Mouse (Mus musculus): ENCODE results near the gene Uimc1. TPM values are rescaled to one million over a fixed set of nuclear protein-coding genes. Genes with fewer than 3 reads are reported as not detected.

Uimc1 gene
- polyA plus RNA-seq (2012) = 0.68 and 1.3 TPM in 2 replicates

DNA sequence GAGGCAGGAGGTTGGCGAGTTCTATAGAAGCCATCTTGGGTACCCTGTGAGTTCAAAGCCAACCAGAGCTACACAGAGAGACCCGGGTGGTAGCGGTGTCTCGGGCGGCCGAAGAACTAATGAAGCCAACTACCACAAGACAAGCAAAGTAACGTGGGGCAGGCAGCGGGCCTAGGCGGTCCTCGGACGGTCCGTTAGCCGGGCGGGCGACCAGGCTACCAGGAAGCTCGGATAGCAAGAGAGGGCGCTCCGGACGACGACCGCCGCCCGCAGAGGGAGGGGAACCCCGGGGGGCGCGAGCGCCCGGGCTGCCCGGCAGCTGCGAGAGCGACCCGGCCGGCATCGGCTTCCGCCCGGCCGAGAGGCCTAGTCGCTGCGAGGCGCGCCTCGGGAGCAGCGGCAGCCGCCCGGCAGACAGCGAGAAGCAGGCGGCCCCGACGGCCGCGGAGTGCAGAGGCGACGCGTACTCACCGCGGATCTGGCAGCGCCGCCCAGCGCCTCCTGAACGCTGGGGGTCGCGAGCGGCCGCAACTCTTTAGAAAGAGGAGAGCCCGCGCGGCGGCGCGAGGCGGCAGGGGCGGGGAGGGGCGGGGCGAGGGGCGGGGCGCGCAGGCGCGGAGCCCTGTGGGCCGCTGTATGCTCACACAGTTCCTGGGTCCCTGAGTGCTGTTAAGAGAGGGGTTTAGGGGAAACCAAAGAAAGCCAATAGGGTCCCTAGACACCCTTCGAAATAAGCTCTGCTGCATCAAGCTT, at the start of gene Uimc1:
Gene Uimc1 (minus strand): TSS at position 575 of the 753 bp plus-strand sequence.
- TF ChIP-seq GATA1 (IDR thresholded peaks at IDR 0.05; ENCODE audit: low read length) (no peak), TAL1 (IDR thresholded peaks at IDR 0.05; ENCODE audit: low read length) (no peak)
- Histone ChIP-seq H3K9me3 (ENCODE audit: control insufficient read depth, low read length) (peaks cover 7% of the 10 kb centered on the region), H3K4me1 (ENCODE audit: control insufficient read depth) (peaks cover 44% of the 10 kb centered on the region), H3K36me3 (ENCODE audit: control insufficient read depth) (peaks cover 2% of the 10 kb centered on the region; the same call in 1 of the 2 replicates), H3K4me3 (replicated peaks) (peak within 1 kb of the TSS; percentile 95), H3K27me3 (ENCODE audit: control insufficient read depth) (no peaks in the 10 kb centered on the region)

DNA sequence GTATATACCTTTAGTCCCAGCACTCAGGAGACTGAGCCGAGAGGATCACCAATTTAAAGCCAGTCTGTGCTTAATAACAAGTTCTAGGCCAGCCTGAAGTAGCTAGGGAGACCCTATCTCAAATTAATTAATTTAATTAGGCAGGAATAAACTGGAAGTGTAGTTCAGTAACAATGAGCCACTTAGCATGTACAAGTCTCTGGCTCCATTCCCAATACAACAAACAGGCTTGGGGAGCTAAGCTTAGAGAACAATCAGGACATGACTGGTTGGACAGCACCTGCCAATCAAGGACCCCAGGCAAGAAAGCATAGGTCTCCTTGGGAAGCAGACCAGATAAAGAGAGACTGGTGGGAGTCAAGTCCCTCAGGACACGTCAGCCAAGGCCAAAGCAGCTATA, 40.2 kb upstream of the Uimc1 start:
- Histone ChIP-seq H3K4me1 (ENCODE audit: control insufficient read depth) (peaks cover under 1% of the 10 kb centered on the region), H3K9me3 (ENCODE audit: control insufficient read depth, low read length) (no peaks in the 10 kb centered on the region), H3K4me3 (replicated peaks) (no peak overlapping the region), H3K36me3 (ENCODE audit: control insufficient read depth) (no peaks in the 10 kb centered on the region), H3K27me3 (ENCODE audit: control insufficient read depth) (no peaks in the 10 kb centered on the region)
- TF ChIP-seq GATA1 (IDR thresholded peaks at IDR 0.05; ENCODE audit: low read length) (no peak), TAL1 (IDR thresholded peaks at IDR 0.05; ENCODE audit: low read length) (no peak)

DNA sequence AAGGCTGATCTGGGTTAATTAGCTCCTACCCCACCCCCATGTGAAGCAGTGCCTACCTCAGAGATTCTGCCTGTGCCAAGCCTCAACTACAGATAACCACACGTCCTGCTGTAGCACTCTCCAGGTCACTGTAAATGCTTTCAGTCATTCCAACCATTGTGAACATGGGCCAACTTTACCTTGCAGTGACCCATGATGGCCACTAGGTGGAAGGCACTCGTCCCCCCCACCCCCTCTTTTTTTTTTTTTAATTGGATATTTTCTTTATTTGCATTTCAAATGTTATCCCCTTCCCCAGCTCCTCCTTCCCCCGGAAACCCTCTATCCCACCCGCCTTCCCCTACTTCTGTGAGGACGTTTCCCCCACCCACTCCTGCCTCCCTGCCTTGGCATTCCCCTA, 35.3 kb upstream of the Uimc1 start:
- Histone ChIP-seq H3K27me3 (ENCODE audit: control insufficient read depth) (no peaks in the 10 kb centered on the region), H3K4me1 (ENCODE audit: control insufficient read depth) (peaks cover 2% of the 10 kb centered on the region), H3K4me3 (replicated peaks) (no peak overlapping the region), H3K36me3 (ENCODE audit: control insufficient read depth) (peaks cover 40% of the 10 kb centered on the region), H3K9me3 (ENCODE audit: control insufficient read depth, low read length) (no peaks in the 10 kb centered on the region)
- TF ChIP-seq GATA1 (IDR thresholded peaks at IDR 0.05; ENCODE audit: low read length) (no peak), TAL1 (IDR thresholded peaks at IDR 0.05; ENCODE audit: low read length) (no peak)

DNA sequence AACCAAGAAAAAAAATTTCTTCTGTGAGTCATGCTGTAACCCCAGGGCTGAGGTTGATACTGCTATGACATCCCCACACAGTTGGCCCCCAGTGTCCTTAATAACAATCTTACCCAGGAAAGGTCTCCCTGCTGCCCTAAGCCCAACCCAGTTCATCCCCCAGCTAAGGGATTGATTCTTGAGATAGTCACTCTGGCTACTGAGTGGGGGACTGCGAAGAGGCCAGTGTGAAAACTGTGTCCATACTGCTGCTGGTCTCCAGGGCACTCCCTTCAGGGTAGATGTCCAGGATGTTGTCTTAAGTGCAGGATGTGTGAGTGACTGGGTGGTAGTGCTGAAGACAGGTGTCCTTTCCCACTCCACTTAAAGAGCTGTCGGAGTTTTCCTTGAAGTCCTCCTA, 33.3 kb upstream of the Uimc1 start, which contains the start of gene Gm17617:
Gene Gm17617 (minus strand): TSS at position 101 of the 400 bp plus-strand sequence.
- peaks cover 58% of the 10 kb centered on the region for H3K36me3 ChIP-seq (ENCODE audit: control insufficient read depth)
- no peak for TF ChIP-seq GATA1 (IDR thresholded peaks at IDR 0.05; ENCODE audit: low read length)
- TF ChIP-seq TAL1 (IDR thresholded peaks at IDR 0.05; ENCODE audit: low read length) = no peak
- peaks cover 2% of the 10 kb centered on the region for H3K4me1 ChIP-seq (ENCODE audit: control insufficient read depth)
- no peak within 1 kb of the TSS for H3K4me3 ChIP-seq (replicated peaks)
- H3K27me3 ChIP-seq (ENCODE audit: control insufficient read depth) = no peaks in the 10 kb centered on the region
- no peaks in the 10 kb centered on the region for H3K9me3 ChIP-seq (ENCODE audit: control insufficient read depth, low read length)

DNA sequence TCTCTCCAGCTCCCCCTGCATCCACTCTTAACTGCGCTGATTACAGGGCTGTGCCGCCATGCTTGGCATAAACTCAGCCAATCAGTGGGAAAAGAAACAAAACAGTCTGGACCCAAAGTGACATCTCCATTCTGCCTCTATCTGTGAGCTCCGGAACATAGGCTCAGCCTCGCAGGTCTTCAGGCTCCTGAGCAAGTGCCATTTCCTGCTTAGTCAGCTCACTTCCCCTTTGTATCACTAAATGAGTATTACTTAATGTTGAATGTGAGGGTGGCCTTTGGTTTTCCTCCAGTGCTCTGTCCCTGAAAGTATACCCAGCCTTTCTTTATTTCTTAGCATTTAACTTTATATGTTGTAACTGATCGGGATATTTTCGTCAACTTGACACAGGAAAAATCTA, 24.8 kb upstream of the Uimc1 start:
- no peak for TF ChIP-seq GATA1 (IDR thresholded peaks at IDR 0.05; ENCODE audit: low read length)
- no peak for TF ChIP-seq TAL1 (IDR thresholded peaks at IDR 0.05; ENCODE audit: low read length)
- Histone ChIP-seq H3K27me3 (ENCODE audit: control insufficient read depth) (no peaks in the 10 kb centered on the region), H3K4me1 (ENCODE audit: control insufficient read depth) (no peaks in the 10 kb centered on the region), H3K36me3 (ENCODE audit: control insufficient read depth) (peaks cover 93% of the 10 kb centered on the region), H3K4me3 (replicated peaks) (no peak overlapping the region), H3K9me3 (ENCODE audit: control insufficient read depth, low read length) (no peaks in the 10 kb centered on the region)

DNA sequence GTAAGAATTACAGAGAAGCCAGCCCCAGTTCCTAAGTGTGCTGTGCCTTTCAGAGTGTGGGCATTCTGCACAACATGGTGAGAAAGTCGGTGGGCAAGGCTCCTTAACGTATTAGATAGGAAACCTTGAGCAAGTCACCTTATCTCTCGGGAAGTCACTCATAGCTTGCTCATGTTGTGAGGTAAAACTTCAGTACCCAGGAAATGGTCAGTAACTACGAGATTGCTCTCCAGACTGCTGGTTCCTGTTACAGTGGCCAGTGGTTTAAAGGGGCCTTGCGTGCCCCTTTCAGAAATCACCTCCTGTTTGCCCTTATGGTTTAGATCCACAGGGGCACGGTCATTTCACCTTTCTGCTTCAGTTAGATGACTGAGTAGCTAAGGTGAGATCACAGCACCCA, 14.3 kb upstream of the Uimc1 start:
- Histone ChIP-seq H3K4me3 (replicated peaks) (no peak overlapping the region), H3K4me1 (ENCODE audit: control insufficient read depth) (peaks cover 2% of the 10 kb centered on the region; the same call in 1 of the 2 replicates), H3K27me3 (ENCODE audit: control insufficient read depth) (no peaks in the 10 kb centered on the region), H3K36me3 (ENCODE audit: control insufficient read depth) (peaks cover 92% of the 10 kb centered on the region), H3K9me3 (ENCODE audit: control insufficient read depth, low read length) (no peaks in the 10 kb centered on the region)
- no peak for TF ChIP-seq GATA1 (IDR thresholded peaks at IDR 0.05; ENCODE audit: low read length)
- TF ChIP-seq TAL1 (IDR thresholded peaks at IDR 0.05; ENCODE audit: low read length) = no peak

DNA sequence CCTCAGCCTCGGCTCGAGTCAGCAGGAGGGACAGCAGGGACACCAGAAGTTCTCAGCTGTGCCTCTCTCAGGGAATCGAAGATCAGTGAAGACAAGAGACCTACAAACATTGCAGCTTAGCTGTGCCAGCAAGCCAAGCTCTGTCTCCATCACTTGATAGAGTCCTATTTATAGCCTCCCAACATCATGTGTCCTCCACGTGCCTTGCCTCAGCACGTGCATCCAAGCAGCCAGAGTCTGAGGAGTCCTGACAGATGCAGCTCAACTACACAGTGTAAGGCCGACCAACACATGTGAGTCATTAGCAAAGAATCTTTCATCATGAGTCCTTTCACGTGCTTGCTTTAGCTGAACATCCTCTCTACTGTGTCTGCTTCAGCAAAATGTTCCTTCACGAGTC, 7.6 kb upstream of the Uimc1 start:
- H3K36me3 ChIP-seq (ENCODE audit: control insufficient read depth) = peaks cover 53% of the 10 kb centered on the region
- no peaks in the 10 kb centered on the region for H3K27me3 ChIP-seq (ENCODE audit: control insufficient read depth)
- peaks cover 46% of the 10 kb centered on the region for H3K4me1 ChIP-seq (ENCODE audit: control insufficient read depth)
- H3K9me3 ChIP-seq (ENCODE audit: control insufficient read depth, low read length) = no peaks in the 10 kb centered on the region
- TF ChIP-seq GATA1 (IDR thresholded peaks at IDR 0.05; ENCODE audit: low read length) (no peak), TAL1 (IDR thresholded peaks at IDR 0.05; ENCODE audit: low read length) (no peak)
- no peak overlapping the region for H3K4me3 ChIP-seq (replicated peaks)

DNA sequence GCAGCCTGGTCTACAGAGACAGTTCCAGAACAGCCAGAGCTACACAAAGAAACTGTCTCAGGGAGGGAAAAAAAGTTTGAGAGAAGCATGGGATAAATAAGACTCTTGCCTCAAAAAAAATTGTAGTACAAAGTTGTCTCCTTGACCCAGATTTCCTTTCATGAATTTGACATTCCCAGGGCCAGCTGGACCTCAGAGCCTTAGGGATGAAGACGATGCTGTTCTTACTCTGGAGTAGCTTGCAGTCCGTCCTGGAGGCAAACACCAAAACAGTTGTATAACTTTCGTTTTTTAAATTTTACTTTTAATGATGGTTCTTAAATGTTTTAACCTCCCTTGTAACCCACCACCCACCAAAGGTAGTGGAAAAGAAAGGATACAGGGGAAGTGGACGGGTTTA, 7.0 kb upstream of the Uimc1 start:
- Histone ChIP-seq H3K4me3 (replicated peaks) (peak overlapping the region; percentile 74), H3K9me3 (ENCODE audit: control insufficient read depth, low read length) (no peaks in the 10 kb centered on the region), H3K36me3 (ENCODE audit: control insufficient read depth) (peaks cover 49% of the 10 kb centered on the region), H3K27me3 (ENCODE audit: control insufficient read depth) (no peaks in the 10 kb centered on the region), H3K4me1 (ENCODE audit: control insufficient read depth) (peaks cover 50% of the 10 kb centered on the region)
- no peak for TF ChIP-seq TAL1 (IDR thresholded peaks at IDR 0.05; ENCODE audit: low read length)
- TF ChIP-seq GATA1 (IDR thresholded peaks at IDR 0.05; ENCODE audit: low read length) = no peak

DNA sequence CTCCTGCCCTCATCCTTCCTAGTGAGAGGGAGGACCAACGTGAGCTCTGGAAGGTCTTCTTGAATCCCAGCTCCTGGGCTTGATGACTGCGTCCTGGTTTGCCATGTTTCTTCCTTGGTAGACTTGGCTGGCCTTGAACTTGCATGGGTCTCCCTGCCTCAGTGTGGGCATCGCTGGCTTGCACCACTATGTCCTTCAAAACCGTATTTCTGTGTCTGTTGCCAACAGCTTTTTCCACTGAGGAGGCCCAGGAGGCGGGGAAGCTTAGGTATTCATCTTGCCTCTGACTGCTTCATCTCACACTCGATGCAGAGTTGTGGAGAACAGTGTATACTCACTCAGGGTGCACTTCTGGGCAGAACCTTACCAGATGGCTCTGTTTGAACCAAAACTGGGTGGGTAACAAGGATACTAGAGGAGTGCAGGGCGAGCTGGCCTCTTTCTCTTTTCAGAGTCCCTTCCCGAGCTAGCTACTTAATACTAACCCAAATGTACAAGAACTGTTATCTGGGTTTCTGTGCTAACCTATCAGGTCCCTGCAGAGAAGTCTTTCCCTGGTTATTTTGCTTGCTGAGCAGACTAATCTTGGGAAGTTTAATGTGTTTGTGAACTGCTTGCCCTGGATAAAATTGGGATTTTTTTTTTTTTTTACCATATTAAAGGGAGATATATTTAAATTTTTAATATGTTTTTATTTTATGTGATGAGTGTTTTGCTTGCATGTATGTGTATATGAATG, 6.0 kb upstream of the Uimc1 start:
- TF ChIP-seq TAL1 (IDR thresholded peaks at IDR 0.05; ENCODE audit: low read length) = no peak
- no peak for TF ChIP-seq GATA1 (IDR thresholded peaks at IDR 0.05; ENCODE audit: low read length)
- peaks cover 42% of the 10 kb centered on the region for H3K36me3 ChIP-seq (ENCODE audit: control insufficient read depth)
- peak overlapping the region; percentile 74 for H3K4me3 ChIP-seq (replicated peaks)
- peaks cover 54% of the 10 kb centered on the region for H3K4me1 ChIP-seq (ENCODE audit: control insufficient read depth)
- peaks cover 7% of the 10 kb centered on the region for H3K9me3 ChIP-seq (ENCODE audit: control insufficient read depth, low read length)
- H3K27me3 ChIP-seq (ENCODE audit: control insufficient read depth) = no peaks in the 10 kb centered on the region
